ENCODE assay signal across 23 mouse cellular contexts in the genomic region with DNA sequence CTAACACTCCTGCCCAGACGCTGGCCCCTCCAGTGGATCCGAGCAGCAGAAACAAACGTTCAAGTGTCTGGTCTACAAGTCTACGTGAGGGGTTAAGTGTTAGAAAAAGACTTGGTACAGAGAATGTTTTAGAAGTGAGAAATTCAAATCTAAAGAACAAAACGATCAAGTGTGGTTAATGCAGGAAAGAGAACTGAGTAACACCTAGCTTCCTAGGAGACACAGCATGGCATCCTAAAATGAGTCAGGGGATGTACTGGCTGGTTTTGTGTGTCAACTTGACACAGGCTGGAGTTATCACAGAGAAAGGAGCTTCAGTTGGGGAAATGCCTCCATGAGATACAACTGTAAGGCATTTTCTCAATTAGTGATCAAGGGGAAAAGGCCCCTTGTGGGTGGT. TPM values are rescaled to one million over a fixed set of nuclear protein-coding genes. Genes with fewer than 3 reads are reported as not detected.
"Had no signal": no experiment of that assay in that cellular context is flagged by ENCODE, and none has a peak within 500 bp of the region (broad histone marks: within the 10 kb centered on the region; RNA-seq: fewer than 3 reads in every experiment).

No protein-coding gene starts in this region.

RNA-seq across cellular contexts. Expression of a gene that starts 55.9 kb away (rescaled TPM):
- total RNA-seq: heart, postnatal 25 days; heart, postnatal 36 days; hindbrain, postnatal 0 days; layer of hippocampus, adult 18-20 months; layer of hippocampus, adult 8-10 months; layer of hippocampus, postnatal 10 days; layer of hippocampus, postnatal 25 days; left cerebral cortex, adult 2 months had no signal
- polyA plus RNA-seq: heart, embryonic 10.5 days; heart, embryonic 11.5 days; heart, embryonic 12.5 days; heart, embryonic 14.5 days; heart, embryonic 15.5 days; heart, embryonic 16.5 days; heart, postnatal 0 days; hindbrain, embryonic 11.5 days; hindbrain, embryonic 14.5 days; hindbrain, embryonic 15.5 days; hindbrain, embryonic 16.5 days; hindbrain, postnatal 0 days; inflammation-experienced regulatory T-cells, adult 6 months; kidney, adult 2 months; kidney, embryonic 14.5 days; kidney, postnatal 0 days had no signal
